Mouse (Mus musculus) MEL (cell line): ENCODE measurements around the gene Carm1. TPM values are rescaled to one million over a fixed set of nuclear protein-coding genes. Genes with fewer than 3 reads are reported as not detected.

ENCODE experiments used
- DNase-seq: peaks from one replicate; pipeline ENCODE4 v3.0.0; 2011; ENCODE audit warnings: low read depth, low spot score
- H3K27ac ChIP-seq: 2 replicates; pipeline ENCODE4 v1.5.1; 2012; ENCODE audit warnings: low read depth, mild to moderate bottlenecking, control low read depth, low read length, moderate library complexity; ENCODE audit not compliant: control insufficient read depth
- H3K27me3 ChIP-seq, 2 experiments: fragments of 150-350 bp in 1 of 2; sonication (generic) in 1 of 2; 2 replicates each; pipeline ENCODE4 v1.6.1; 2012; ENCODE audit warnings: low read length in 2 of 2, mild to moderate bottlenecking in 2 of 2, improper control_type of control experiment in 1 of 2, moderate library complexity in 1 of 2; ENCODE audit not compliant: insufficient read depth in 2 of 2, control insufficient read depth in 1 of 2
- H3K36me3 ChIP-seq, 2 experiments: 2 replicates each; pipeline ENCODE4 v1.6.1; 2012 to 2014; ENCODE audit warnings: low read length in 2 of 2, improper control_type of control experiment in 1 of 2, inconsistent platforms in 1 of 2, mild to moderate bottlenecking in 1 of 2; ENCODE audit not compliant: insufficient read depth in 2 of 2, control insufficient read depth in 1 of 2
- H3K4me1 ChIP-seq, 2 experiments: fragments of 150-350 bp in 1 of 2; sonication (generic) in 1 of 2; 2 replicates each; pipeline ENCODE4 v1.6.1; 2012; ENCODE audit warnings: low read length in 2 of 2, improper control_type of control experiment in 1 of 2, mild to moderate bottlenecking in 1 of 2; ENCODE audit not compliant: insufficient read depth in 2 of 2, control insufficient read depth in 1 of 2
- H3K4me3 ChIP-seq, 2 experiments: fragments of 150-350 bp in 1 of 2; sonication (generic) in 1 of 2; 2 replicates each; pipeline ENCODE4 v1.5.1; 2012; ENCODE audit warnings: low read depth in 2 of 2, low read length in 2 of 2, mild to moderate bottlenecking in 2 of 2, moderate library complexity in 2 of 2, control low read depth in 1 of 2, improper control_type of control experiment in 1 of 2; ENCODE audit not compliant: control insufficient read depth in 1 of 2, insufficient read depth in 1 of 2
- H3K79me2 ChIP-seq: 2 replicates; pipeline ENCODE4 v1.6.1; 2012; ENCODE audit warnings: mild to moderate bottlenecking, low read length, moderate library complexity; ENCODE audit not compliant: control insufficient read depth, poor library complexity, insufficient read depth
- H3K9ac ChIP-seq: 2 replicates; pipeline ENCODE4 v1.6.1; 2012; ENCODE audit warnings: low read depth, mild to moderate bottlenecking, control low read depth, low read length, moderate library complexity; ENCODE audit not compliant: control insufficient read depth, poor library complexity, severe bottlenecking
- H3K9me3 ChIP-seq: fragments of 150-350 bp; sonication (generic); replicated peaks from 2 replicates; pipeline ENCODE4 v1.6.1; 2012; ENCODE audit warnings: mild to moderate bottlenecking, low read length, improper control_type of control experiment, moderate library complexity; ENCODE audit not compliant: insufficient read depth
- CHD1 ChIP-seq: IDR thresholded peaks from 2 replicates; pipeline ENCODE4 v1.6.1; 2012; ENCODE audit warnings: low read depth, mild to moderate bottlenecking, inconsistent platforms, low read length, improper control_type of control experiment
- EP300 ChIP-seq, 2 experiments: IDR thresholded peaks; 2 replicates each; pipeline ENCODE4 v1.6.1; 2011; ENCODE audit warnings: improper control_type of control experiment in 2 of 2, low read length in 2 of 2, low read depth in 1 of 2, mild to moderate bottlenecking in 1 of 2
- GABPA ChIP-seq: IDR thresholded peaks from 2 replicates; pipeline ENCODE4 v1.6.1; 2012; ENCODE audit warnings: low read depth, mild to moderate bottlenecking, inconsistent platforms, low read length, improper control_type of control experiment, moderate library complexity
- MAZ ChIP-seq: IDR thresholded peaks from 2 replicates; pipeline ENCODE4 v1.6.1; 2012; ENCODE audit warnings: low read depth, mild to moderate bottlenecking, inconsistent platforms, low read length, improper control_type of control experiment
- POLR2A ChIP-seq, 2 experiments: IDR thresholded peaks; 2 replicates each; pipeline ENCODE4 v1.6.1; 2011 to 2012; ENCODE audit warnings: low read length in 2 of 2, mild to moderate bottlenecking in 2 of 2, control low read depth in 1 of 2, improper control_type of control experiment in 1 of 2, low read depth in 1 of 2, moderate library complexity in 1 of 2; ENCODE audit not compliant: control insufficient read depth in 1 of 2, insufficient read depth in 1 of 2, poor library complexity in 1 of 2
- SIN3A ChIP-seq: IDR thresholded peaks from 2 replicates; pipeline ENCODE4 v1.6.1; 2012; ENCODE audit warnings: low read length, improper control_type of control experiment, inconsistent platforms
- ZMIZ1 ChIP-seq: IDR thresholded peaks from 2 replicates; pipeline ENCODE4 v1.6.1; 2012; ENCODE audit warnings: low read depth, mild to moderate bottlenecking, inconsistent platforms, low read length, improper control_type of control experiment, moderate library complexity
- polyA plus RNA-seq, 2 experiments: library from polyadenylated mRNA; stranded (reverse) in 1 of 2; unstranded in 1 of 2; fragments of >175 nt in 1 of 2; fragments of >200 nt in 1 of 2; gene quantifications; 2 replicates each; pipeline versions ENCODE4 v1.2.1 to v1.2.4; 2012; ENCODE audit warnings: low replicate concordance in 2 of 2, low read depth in 1 of 2; ENCODE audit not compliant: insufficient read length in 2 of 2, insufficient read depth in 1 of 2, missing spikeins in 1 of 2
- total RNA-seq: library from RNA; depleted of rRNA; stranded (reverse); fragments of 300-350 nt; gene quantifications from 2 replicates; pipeline ENCODE4 v1.2.3, GENCODE M21; 2012; rRNA removed

Carm1 gene
- total and polyA plus RNA-seq, 3 experiments: 121 to 423 (median 121) TPM

GRCm38 (mm10) chr9:21639031-21639430 is 92.3 kb downstream of the Carm1 start:
- Histone ChIP-seq H3K9ac (no peak overlapping the region), H3K27me3 (no peaks in the 10 kb centered on the region), H3K4me3 (no peak overlapping the region), H3K27ac (no peak overlapping the region), H3K36me3 (peaks cover 0 to 90% of the 10 kb centered on the region in 2 experiments; a peak in 2 of 4 replicates), H3K9me3 (no peaks in the 10 kb centered on the region), H3K4me1 (no peaks in the 10 kb centered on the region), H3K79me2 (no peaks in the 10 kb centered on the region)
- TF ChIP-seq SIN3A (no peak), MAZ (no peak), ZMIZ1 (no peak), POLR2A (IDR thresholded peaks at IDR 0.05; ENCODE audit: control insufficient read depth in 1 of 2, insufficient read depth in 1 of 2, low read depth in 1 of 2, low read length in 2 of 2, poor library complexity in 1 of 2) (no peak), EP300 (IDR thresholded peaks at IDR 0.05; ENCODE audit: low read depth in 1 of 2, low read length in 2 of 2) (no peak), CHD1 (no peak), GABPA (no peak)
- DNase-seq: no peak

Other genes with a start within 250 kb of the Carm1 start
- gene Ap1m2, start 234.6 kb upstream of the Carm1 start, total RNA-seq: 0.52 and 0.73 TPM in 2 replicates
- 1 to 10 TPM in 1 of 2 experiments, not detected in 1; 1.0 TPM for gene Ap1m2, start 234.6 kb upstream of the Carm1 start, polyA plus RNA-seq
- 27.3 and 30.7 TPM in 2 replicates for gene Slc44a2, start 226.2 kb upstream of the Carm1 start, total RNA-seq
- 100 to 1,000 TPM in 1 of 2 experiments, not detected in 1; 121 TPM for gene Slc44a2, start 226.2 kb upstream of the Carm1 start, polyA plus RNA-seq
- 210 and 235 TPM in 2 replicates for gene Ilf3, start 179.0 kb upstream of the Carm1 start, total RNA-seq
- 100 to 1,000 TPM in 1 of 2 experiments, 10 to 100 TPM in 1; 67.4 to 519 TPM for gene Ilf3, start 179.0 kb upstream of the Carm1 start, polyA plus RNA-seq
- 173 and 199 TPM in 2 replicates for gene Qtrt1, start 135.1 kb upstream of the Carm1 start, total RNA-seq
- gene Qtrt1, start 135.1 kb upstream of the Carm1 start, polyA plus RNA-seq: 100 to 1,000 TPM in 1 of 2 experiments, not detected in 1; 244 TPM
- 110 and 117 TPM in 2 replicates for gene Dnm2, start 122.0 kb upstream of the Carm1 start, total RNA-seq
- gene Dnm2, start 122.0 kb upstream of the Carm1 start, polyA plus RNA-seq: 100 to 1,000 TPM; 237 to 832 TPM
- gene Tmed1, start 36.6 kb upstream of the Carm1 start, total RNA-seq: 128 and 146 TPM in 2 replicates
- 10 to 100 TPM in 1 of 2 experiments, not detected in 1; 89.4 TPM for gene Tmed1, start 36.6 kb upstream of the Carm1 start, polyA plus RNA-seq
- gene AB124611, start 20.7 kb upstream of the Carm1 start, total RNA-seq: 37.2 and 55.2 TPM in 2 replicates
- 10 to 100 TPM in 1 of 2 experiments, not detected in 1; 58.7 TPM for gene AB124611, start 20.7 kb upstream of the Carm1 start, polyA plus RNA-seq
- 74.1 and 87.9 TPM in 2 replicates for gene Timm29, start 45.8 kb downstream of the Carm1 start, total RNA-seq
- gene Timm29, start 45.8 kb downstream of the Carm1 start, polyA plus RNA-seq: 100 to 1,000 TPM in 1 of 2 experiments, 10 to 100 TPM in 1; 45.8 to 163 TPM
- gene Yipf2, start 45.9 kb downstream of the Carm1 start, total RNA-seq: 22.8 and 24.0 TPM in 2 replicates
- gene Yipf2, start 45.9 kb downstream of the Carm1 start, polyA plus RNA-seq: 10 to 100 TPM in 1 of 2 experiments, not detected in 1; 84.9 TPM
- 249 and 263 TPM in 2 replicates for gene Smarca4, start 69.3 kb downstream of the Carm1 start, total RNA-seq
- gene Smarca4, start 69.3 kb downstream of the Carm1 start, polyA plus RNA-seq: 100 to 1,000 TPM in 1 of 2 experiments, 10 to 100 TPM in 1; 71.4 to 381 TPM
- 58.1 and 69.1 TPM in 2 replicates for gene Ldlr, start 176.6 kb downstream of the Carm1 start, total RNA-seq
- 10 to 100 TPM in 1 of 2 experiments, not detected in 1; 90.6 TPM for gene Ldlr, start 176.6 kb downstream of the Carm1 start, polyA plus RNA-seq
- 304 and 305 TPM in 2 replicates for gene Spc24, start 213.4 kb downstream of the Carm1 start, total RNA-seq
- gene Spc24, start 213.4 kb downstream of the Carm1 start, polyA plus RNA-seq: 100 to 1,000 TPM in 1 of 2 experiments, not detected in 1; 377 TPM